Mouse (Mus musculus): ENCODE results near the gene Gm36864. TPM values are rescaled to one million over a fixed set of nuclear protein-coding genes. Genes with fewer than 3 reads are reported as not detected.

Gm36864 gene
- total RNA-seq (2023) = not detected in 2 replicates

DNA sequence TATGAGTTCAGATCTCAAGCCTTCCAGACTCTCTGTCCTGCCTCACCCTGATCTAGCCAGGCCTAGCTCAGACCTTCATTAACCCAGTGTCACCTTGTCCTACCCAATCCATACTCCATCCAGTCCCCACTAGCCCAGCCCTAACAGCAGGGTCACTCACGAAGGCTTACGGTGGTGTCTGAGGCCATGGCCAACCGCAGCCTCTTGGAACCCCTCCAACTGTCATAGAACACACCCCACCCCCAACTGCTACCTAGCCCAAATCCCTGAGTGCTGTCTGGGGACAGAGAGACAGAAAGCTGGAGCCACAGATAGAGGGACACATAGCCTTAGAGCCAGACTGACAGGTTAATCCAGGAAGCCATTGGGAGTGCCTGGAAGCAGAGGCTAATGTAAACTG lies at the start of gene Gm36864:
Gene Gm36864, plus strand, starts transcription at position 269 of the 400 bp plus-strand sequence.

DNA sequence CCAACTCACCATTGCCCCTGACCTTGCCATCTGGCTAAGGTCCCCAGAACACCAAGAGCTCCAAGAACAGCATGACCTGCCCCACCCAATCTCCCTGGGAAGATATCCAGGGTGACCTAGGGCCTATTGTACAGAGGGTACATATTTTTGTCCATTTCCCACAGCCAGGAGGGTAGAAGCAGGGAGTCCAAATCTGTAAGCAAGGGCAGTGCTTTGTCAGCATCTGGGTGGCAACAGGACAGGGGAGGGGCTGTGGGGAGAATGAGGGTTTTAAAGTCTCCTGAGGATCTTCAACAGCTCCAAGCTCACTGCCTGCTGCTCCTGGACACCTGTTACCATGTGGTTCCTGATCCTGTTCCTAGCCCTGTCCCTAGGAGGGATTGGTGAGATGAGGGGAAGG lies 48.0 kb upstream of the Gm36864 start, which contains the start of gene Klk1b24:
Gene Klk1b24, plus strand, starts transcription at position 301 of the 400 bp plus-strand sequence.

DNA sequence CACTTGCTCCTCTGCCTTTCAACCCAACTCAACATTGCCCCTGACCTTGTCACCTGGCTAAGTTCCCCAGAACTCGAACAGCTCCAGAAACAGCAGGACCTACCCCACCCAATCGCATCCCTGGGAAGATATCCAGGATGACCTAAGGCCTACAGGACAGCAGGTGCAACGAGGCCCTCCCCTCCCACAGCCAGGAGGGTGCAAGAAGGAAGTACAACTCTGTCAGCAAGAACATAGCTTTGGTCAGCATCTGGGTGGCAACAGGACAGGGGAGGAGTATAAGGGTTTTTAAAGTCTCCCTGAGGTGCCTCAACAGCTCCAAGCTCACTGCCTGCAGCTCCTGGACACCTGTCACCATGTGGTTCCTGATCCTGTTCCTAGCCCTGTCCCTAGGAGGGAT lies 38.1 kb upstream of the Gm36864 start, which contains the start of gene Klk1b3:
Gene Klk1b3, plus strand, starts transcription at position 301 of the 400 bp plus-strand sequence.

DNA sequence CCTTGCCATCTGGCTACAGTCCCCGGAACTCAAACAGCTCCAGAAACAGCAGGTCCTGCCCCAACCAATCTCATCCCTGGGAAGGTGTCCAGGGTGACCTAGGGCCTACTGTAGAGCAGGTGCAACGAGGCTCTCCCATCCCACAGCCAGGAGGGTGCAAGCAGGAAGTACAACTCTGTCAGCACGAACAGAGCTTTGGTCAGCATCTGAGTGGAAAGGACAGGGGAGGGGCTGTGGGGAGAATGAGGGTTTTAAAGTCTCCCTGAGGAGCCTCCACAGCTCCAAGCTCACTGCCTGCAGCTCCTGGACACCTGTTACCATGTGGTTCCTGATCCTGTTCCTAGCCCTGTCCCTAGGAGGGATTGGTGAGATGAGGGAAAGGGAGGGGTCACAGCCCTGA lies 28.8 kb upstream of the Gm36864 start, which contains the start of gene Klk1b4:
Gene Klk1b4, plus strand, starts transcription at position 301 of the 400 bp plus-strand sequence.

DNA sequence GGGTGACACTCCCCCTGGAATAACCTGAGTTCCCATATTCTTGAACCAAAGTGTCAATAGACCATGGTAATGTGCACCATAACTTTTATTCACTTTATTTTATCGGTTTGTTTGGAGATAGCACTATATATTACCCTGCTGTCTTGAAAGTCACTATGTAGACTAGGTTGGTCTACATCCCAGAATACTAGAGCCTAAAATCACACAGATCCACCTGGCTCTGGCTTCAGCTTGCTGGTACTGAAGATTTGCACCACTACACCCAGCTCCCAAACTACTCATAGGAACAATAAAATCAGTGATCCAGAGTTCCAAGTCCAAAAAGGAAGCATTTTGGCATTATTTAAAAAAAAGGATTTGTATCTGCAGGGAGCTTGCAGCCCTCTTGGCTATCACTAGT lies 20.3 kb upstream of the Gm36864 start, which contains the start of gene Klk1b5:
Gene Klk1b5, plus strand, starts transcription at position 301 of the 400 bp plus-strand sequence.

DNA sequence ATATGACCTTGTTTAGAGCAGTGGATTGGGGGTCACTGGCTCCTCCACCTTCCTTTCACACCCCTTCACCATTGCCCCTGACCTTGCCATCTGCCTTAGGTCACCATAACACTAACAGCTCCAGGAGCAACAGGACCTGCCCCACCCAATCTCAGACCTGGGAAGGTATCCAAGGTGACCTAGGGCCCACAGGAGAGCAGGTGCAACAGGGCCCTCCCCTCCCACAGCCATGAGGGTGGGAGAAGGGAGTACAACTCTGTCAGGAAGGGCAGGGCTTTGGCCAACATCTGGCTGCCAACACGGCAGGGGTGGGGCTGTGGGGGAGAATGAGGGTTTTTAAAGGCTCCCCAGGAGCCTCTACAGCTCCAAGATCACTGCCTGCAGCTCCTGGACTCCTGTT lies 10.9 kb upstream of the Gm36864 start, which contains the start of gene Klk1:
Gene Klk1, plus strand, starts transcription at position 285 of the 400 bp plus-strand sequence.

DNA sequence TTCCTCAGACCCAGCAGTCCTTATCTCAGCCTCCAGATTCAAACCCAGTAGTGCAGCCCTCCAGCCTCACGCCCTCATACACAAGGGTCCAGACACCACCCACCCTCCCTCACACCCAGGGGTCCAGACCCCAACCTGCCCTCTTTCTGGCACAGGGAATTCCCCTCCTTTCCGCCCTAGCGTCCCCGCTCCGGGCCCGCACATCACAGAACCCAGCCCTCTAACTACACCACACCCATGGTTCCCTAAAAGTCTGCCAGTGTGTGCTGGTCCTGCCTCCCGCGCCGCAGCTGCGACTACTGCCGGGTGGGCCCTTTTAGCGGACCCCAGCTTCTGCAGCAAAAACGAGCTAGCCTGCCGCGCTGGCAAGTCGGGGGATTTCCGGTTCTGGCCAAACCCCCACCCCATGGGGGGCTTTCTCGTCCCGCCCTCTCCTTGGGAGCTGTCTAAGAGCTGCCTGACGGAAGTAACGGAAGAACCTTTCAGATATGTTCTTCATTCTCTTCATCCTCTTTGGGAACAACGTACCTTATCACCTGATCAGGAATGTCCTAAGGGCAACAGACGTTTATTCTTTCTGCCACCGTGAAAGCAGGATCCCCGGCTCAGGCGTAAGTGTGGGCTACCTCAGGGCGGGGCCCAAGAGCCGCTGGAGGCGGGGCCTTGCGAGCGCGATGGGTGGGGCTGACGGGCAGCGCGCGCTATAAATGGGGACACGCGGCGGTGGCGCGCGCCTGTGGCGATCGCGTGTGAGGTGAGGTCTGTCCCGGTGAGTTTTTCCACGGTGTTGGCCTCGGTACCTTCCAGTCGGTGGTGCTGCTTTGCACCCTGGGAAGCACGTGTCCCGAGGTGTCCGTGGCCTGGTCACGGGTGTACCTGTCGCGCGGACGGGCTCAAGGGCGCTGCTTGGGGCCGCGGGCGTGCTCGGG lies 10.3 kb downstream of the Gm36864 start, which contains the start of the genes 1700028J19Rik and 2410002F23Rik:
Gene 1700028J19Rik, minus strand, starts transcription at position 641 of the 929 bp plus-strand sequence.
Gene 2410002F23Rik, plus strand, starts transcription at position 668 of the 929 bp plus-strand sequence.

DNA sequence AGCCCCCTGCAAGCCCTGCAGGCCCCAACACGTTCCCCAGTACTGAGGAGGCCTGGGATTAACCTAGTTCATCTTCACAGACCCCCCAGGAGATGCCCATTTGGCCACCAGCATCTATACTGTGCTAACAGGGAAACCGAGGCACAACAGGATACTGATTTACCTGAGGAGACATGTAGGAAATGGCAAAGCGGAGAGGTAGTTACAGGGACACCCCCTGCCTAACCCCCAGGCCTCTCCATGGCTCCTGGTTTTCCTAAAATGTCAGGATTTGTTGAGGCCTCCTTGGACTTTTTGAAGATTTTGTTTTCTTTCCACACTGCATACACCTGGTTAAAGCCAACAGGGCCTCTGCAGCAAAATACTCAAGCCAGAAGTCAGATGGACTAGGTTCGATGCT lies 21.3 kb downstream of the Gm36864 start, which contains the start of gene Acp4:
Gene Acp4, minus strand, starts transcription at position 101 of the 400 bp plus-strand sequence.

DNA sequence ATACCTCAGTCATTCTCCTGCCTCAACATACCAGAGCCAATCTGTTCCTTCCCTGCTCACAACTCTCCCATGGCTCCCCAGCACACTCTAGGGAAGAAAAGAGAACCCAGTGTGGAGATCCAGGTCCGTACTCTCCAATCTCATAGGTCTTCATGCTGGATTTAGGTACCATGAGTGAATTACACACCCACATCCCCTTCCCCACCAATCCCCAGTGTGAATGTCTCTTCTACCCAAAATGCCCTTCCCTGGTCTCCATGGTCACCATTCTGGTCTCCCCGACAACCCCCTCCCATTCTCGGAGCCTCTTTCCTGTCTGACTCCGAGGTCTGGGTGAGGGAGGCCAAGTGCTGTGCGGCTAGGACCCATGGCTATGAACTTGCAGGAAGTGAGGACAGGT lies 25.2 kb downstream of the Gm36864 start, which contains the start of gene Gm15517:
Gene Gm15517, plus strand, starts transcription at position 301 of the 400 bp plus-strand sequence.

Other genes with a start within 250 kb of the Gm36864 start
- gene Klk1b11, start 240.3 kb upstream of the Gm36864 start, total RNA-seq (2023) = not detected in 2 replicates
- not detected in 2 replicates for gene Klk1b26, start 224.0 kb upstream of the Gm36864 start, total RNA-seq (2023)
- gene Klk1b27, start 183.9 kb upstream of the Gm36864 start, total RNA-seq (2023) = not detected in 2 replicates
- gene Klk1b21, start 133.8 kb upstream of the Gm36864 start, total RNA-seq (2023) = not detected in 2 replicates
- gene Klk1b22, start 123.5 kb upstream of the Gm36864 start, total RNA-seq (2023) = not detected in 2 replicates
- not detected in 2 replicates for gene Klk1b16, start 99.4 kb upstream of the Gm36864 start, total RNA-seq (2023)
- not detected in 2 replicates for gene Klk1b24, start 47.9 kb upstream of the Gm36864 start, total RNA-seq (2023)
- not detected in 2 replicates for gene Klk1b3, start 38.0 kb upstream of the Gm36864 start, total RNA-seq (2023)
- not detected in 2 replicates for gene Klk1b4, start 28.7 kb upstream of the Gm36864 start, total RNA-seq (2023)
- gene Klk1b5, start 20.2 kb upstream of the Gm36864 start, total RNA-seq (2023) = not detected in 2 replicates
- not detected in 2 replicates for gene Klk1, start 10.8 kb upstream of the Gm36864 start, total RNA-seq (2023)
- 1.9 and 3.0 TPM in 2 replicates for gene 1700028J19Rik, start 10.5 kb downstream of the Gm36864 start, total RNA-seq (2023)
- gene 2410002F23Rik, start 10.5 kb downstream of the Gm36864 start, total RNA-seq (2023) = 19.9 and 27.3 TPM in 2 replicates
- gene Acp4, start 21.2 kb downstream of the Gm36864 start, total RNA-seq (2023) = not detected in 2 replicates
- not detected in 2 replicates for gene Gm15517, start 25.3 kb downstream of the Gm36864 start, total RNA-seq (2023)
- gene Clec11a, start 70.7 kb downstream of the Gm36864 start, total RNA-seq (2023) = 0.29 and 0.51 TPM in 2 replicates
- 0.32 and 0.34 TPM in 2 replicates for gene Shank1, start 74.1 kb downstream of the Gm36864 start, total RNA-seq (2023)
- 0.41 TPM in 1 of 2 replicates, not detected in the other for gene Syt3, start 147.9 kb downstream of the Gm36864 start, total RNA-seq (2023)
- gene 1700008O03Rik, start 149.6 kb downstream of the Gm36864 start, total RNA-seq (2023) = not detected in 2 replicates
- not detected in 2 replicates for gene Lrrc4b, start 192.8 kb downstream of the Gm36864 start, total RNA-seq (2023)
- gene Aspdh, start 229.2 kb downstream of the Gm36864 start, total RNA-seq (2023) = not detected in 2 replicates
- 14.6 and 17.8 TPM in 2 replicates for gene Josd2, start 231.8 kb downstream of the Gm36864 start, total RNA-seq (2023)

Data from neutrophil, adult 65 days (primary cell).